Mouse (Mus musculus) liver, adult 2 months (tissue): ENCODE measurements around the gene Ebi3. TPM values are rescaled to one million over a fixed set of nuclear protein-coding genes. Genes with fewer than 3 reads are reported as not detected.
A peak's percentile ranks its signal among the peaks of the same experiment; 100 is the strongest.

Experiments used
- DNase-seq: peaks from one replicate; pipeline ENCODE4 v3.0.0-alpha.2; 2011; ENCODE audit warnings: low read depth, low spot score; ENCODE audit errors: extremely low read depth
- H3K27ac ChIP-seq: fragments of 200-500 bp; replicated peaks from 2 replicates; pipeline ENCODE4 v1.5.1; 2012; ENCODE audit warnings: low read depth, mild to moderate bottlenecking, control low read depth, inconsistent platforms, low read length; ENCODE audit not compliant: insufficient read depth
- H3K27me3 ChIP-seq: fragments of 200-500 bp; 2 replicates; pipeline ENCODE4 v1.6.1; 2012; ENCODE audit warnings: mild to moderate bottlenecking, moderate library complexity, low read length, inconsistent platforms; ENCODE audit not compliant: control insufficient read depth, insufficient read depth
- H3K36me3 ChIP-seq: fragments of 200-500 bp; 2 replicates; pipeline ENCODE4 v1.6.1; 2012; ENCODE audit warnings: low read length, inconsistent platforms; ENCODE audit not compliant: control insufficient read depth, insufficient read depth
- H3K4me1 ChIP-seq: fragments of 200-500 bp; 2 replicates; pipeline ENCODE4 v1.6.1; 2011; ENCODE audit warnings: low read length; ENCODE audit not compliant: control insufficient read depth, insufficient read depth
- H3K4me3 ChIP-seq: fragments of 200-500 bp; 2 replicates; pipeline ENCODE4 v1.5.1; 2011; ENCODE audit warnings: low read depth, mild to moderate bottlenecking, control low read depth, low read length, moderate library complexity; ENCODE audit not compliant: insufficient read depth
- H3K79me2 ChIP-seq: fragments of 200-500 bp; 2 replicates; pipeline ENCODE4 v1.6.1; 2012; ENCODE audit warnings: inconsistent platforms, mild to moderate bottlenecking, low read length, moderate library complexity; ENCODE audit not compliant: control insufficient read depth, insufficient read depth
- H3K9ac ChIP-seq: fragments of 200-500 bp; 2 replicates; pipeline ENCODE4 v1.6.1; 2012; ENCODE audit warnings: low read depth, mild to moderate bottlenecking, control low read depth, inconsistent platforms, low read length
- CTCF ChIP-seq: fragments of 200-500 bp; IDR thresholded peaks from 2 replicates; pipeline ENCODE4 v1.5.1; 2011; ENCODE audit warnings: low read depth, low read length, control low read depth
- POLR2A ChIP-seq: fragments of 200-500 bp; IDR thresholded peaks from 2 replicates; pipeline ENCODE4 v1.6.1; 2011; ENCODE audit warnings: low read length, control low read depth; ENCODE audit not compliant: insufficient read depth; ENCODE audit errors: extremely low read depth
- WGBS: fragments of 180-500 bp; shearing (Covaris S2); methylation state at CpG from one replicate; pipeline ENCODE4 v1.1.7; 2018; 5-methylcytosine and 5-hydroxymethylcytosine counted together
- polyA plus RNA-seq: library from polyadenylated mRNA; depleted of rRNA; stranded (reverse); fragments of >200 nt; gene quantifications from 2 replicates; pipeline ENCODE4 v1.2.3, GENCODE M21; 2012; rRNA removed
- total RNA-seq: library from RNA; depleted of rRNA; stranded (reverse); fragments of >200 nt; gene quantifications from 2 replicates; pipeline ENCODE4 v1.2.3, GENCODE M21; 2014; rRNA removed

The Ebi3 gene
- total RNA-seq (0.18 and 1.3 TPM in 2 replicates), polyA plus RNA-seq (0.61 and 2.3 TPM in 2 replicates)

DNA sequence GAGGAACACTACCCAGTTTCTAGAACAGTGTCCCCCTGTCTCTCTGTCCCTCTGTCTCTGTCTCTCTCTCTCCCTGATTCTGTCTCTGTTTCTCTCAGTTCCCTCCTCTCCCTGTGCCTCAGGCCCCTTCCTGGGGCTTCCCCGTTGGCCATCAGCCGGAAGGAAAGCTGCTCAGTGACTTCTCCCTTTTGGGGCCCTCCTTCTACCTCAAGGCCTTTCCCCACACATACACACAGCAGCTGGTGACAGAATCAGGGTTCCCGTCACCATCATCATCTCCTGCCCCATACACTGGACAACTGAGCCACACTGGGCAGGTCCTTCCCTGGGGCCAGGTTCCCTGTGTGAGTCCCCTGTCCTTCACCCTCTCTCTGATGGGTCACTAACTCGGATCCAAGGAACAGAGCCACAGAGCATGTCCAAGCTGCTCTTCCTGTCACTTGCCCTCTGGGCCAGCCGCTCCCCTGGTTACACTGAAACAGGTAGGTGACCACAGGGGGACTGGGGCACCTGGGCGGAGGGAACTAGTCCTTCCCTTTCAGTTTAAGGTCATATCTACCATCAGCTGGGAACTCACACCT, at the start of gene Ebi3:
Gene Ebi3, plus strand, starts transcription at position 194 of the 581 bp plus-strand sequence.
- DNase-seq = no peak
- H3K36me3 ChIP-seq = no peaks in the 10 kb centered on the region
- TF ChIP-seq POLR2A (no peak), CTCF (no peak)
- no peak within 1 kb of the TSS for H3K4me3 ChIP-seq
- H3K27me3 ChIP-seq = no peaks in the 10 kb centered on the region
- WGBS = 76% methylated on average over 6 of the region's 6 CpGs
- 0 out of 2 replicates have a peak within 1 kb of the TSS, but pooled peaks have one; percentile 4 for H3K27ac ChIP-seq
- 0 out of 2 replicates have a peak, but pooled peaks cover 2% of the 10 kb centered on the region for H3K4me1 ChIP-seq
- H3K79me2 ChIP-seq = no peaks in the 10 kb centered on the region
- no peak within 1 kb of the TSS for H3K9ac ChIP-seq

DNA sequence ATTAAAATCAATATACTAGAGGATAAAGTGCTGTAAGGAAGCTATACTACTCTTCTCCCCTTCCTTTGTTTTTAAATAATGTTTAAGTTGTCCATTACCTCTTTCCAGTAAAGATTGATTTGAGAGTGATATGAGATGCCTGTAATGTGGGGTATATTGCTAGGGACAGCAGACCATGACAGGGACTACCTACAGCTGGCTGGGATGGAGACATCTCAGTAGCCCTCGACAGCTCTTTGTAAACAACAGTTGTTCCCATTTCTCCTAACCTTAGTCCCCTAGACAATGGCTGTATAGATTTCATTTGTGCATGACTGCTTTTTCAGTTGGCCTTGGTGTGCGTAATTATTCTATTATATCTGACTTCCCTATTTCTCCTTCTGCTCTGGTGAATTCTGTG, 49.4 kb upstream of the Ebi3 start:
- Histone ChIP-seq H3K27me3 (no peaks in the 10 kb centered on the region), H3K36me3 (peaks cover 2% of the 10 kb centered on the region), H3K4me1 (no peaks in the 10 kb centered on the region), H3K27ac (no peak overlapping the region), H3K9ac (no peak overlapping the region), H3K79me2 (no peaks in the 10 kb centered on the region), H3K4me3 (no peak overlapping the region)
- no peak for DNase-seq
- TF ChIP-seq CTCF = no peak
- no peak for TF ChIP-seq POLR2A
- 37% methylated on average over 2 of the region's 2 CpGs for WGBS

DNA sequence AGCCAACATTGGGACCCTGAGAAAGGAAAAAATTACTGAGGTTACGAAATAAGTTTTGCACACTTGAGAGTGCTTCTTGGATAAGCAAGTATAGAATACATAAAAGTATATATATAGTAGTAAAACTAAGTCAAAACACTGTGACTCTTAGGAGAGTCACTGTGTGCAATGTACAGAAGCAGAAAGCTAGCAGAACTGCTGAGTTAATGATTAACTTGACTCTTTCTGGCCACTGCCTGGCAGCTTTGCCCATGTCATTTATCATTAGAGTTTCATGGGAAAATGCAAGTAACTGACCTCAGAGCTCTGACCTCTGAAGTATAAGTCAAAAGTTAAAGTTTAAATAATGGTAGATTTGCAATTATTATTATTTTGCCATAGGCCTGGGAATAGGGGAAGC, 48.8 kb upstream of the Ebi3 start:
- no peak overlapping the region for H3K4me3 ChIP-seq
- peak; percentile 90 for DNase-seq
- no peaks in the 10 kb centered on the region for H3K36me3 ChIP-seq
- no peaks in the 10 kb centered on the region for H3K27me3 ChIP-seq
- H3K9ac ChIP-seq = no peak overlapping the region
- H3K27ac ChIP-seq = no peak overlapping the region
- H3K79me2 ChIP-seq = no peaks in the 10 kb centered on the region
- H3K4me1 ChIP-seq = no peaks in the 10 kb centered on the region
- TF ChIP-seq POLR2A (no peak), CTCF (no peak)
- 37% methylated on average over 1 of the region's 1 CpGs for WGBS

DNA sequence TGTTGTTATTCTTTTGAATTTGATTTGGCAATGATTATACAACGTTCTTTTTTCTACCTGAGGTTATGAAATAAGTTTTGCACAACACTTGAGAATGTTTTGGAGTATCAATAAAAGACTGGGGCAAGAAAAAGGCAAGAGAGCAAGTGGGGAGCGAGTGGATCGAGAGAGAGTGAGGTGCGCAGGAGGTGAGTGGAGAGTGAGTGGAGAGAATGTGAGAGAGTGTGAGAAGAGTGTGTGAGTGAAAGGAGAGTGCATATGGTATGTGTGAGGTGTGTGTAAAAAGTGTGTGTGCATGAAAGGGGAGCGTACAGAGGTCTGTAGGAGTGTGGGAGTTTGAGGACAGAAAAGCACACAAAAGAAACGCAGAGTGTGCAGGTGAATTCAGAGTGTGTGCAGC, 48.3 kb upstream of the Ebi3 start:
- H3K27me3 ChIP-seq = no peaks in the 10 kb centered on the region
- no peaks in the 10 kb centered on the region for H3K4me1 ChIP-seq
- WGBS = 26% methylated on average over 6 of the region's 6 CpGs
- no peak for TF ChIP-seq CTCF
- TF ChIP-seq POLR2A = no peak
- no peak for DNase-seq
- H3K4me3 ChIP-seq = no peak overlapping the region; the same call in 1 of the 2 replicates
- no peaks in the 10 kb centered on the region for H3K36me3 ChIP-seq
- H3K27ac ChIP-seq = peak overlapping the region; percentile 66
- peak overlapping the region; percentile 10 for H3K9ac ChIP-seq
- H3K79me2 ChIP-seq = no peaks in the 10 kb centered on the region

DNA sequence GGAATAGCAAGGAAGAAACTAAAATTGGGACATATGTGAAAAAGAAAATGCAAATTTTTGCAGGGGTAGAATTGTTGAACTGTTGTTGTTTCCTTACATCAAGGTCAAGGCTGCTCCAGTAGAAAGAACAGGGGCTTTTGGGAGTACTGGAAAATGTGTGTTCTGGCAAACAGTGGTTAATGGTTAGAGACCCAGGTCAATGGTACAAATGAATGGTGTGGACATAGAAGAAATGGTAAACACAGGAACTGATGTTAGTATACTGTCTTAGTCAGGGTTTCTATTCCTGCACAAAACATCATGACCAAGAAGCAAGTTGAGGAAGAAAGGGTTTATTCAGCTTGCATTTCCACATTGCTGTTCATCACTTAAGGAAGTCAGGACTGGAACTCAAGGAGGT, 45.8 kb upstream of the Ebi3 start:
- no peaks in the 10 kb centered on the region for H3K79me2 ChIP-seq

DNA sequence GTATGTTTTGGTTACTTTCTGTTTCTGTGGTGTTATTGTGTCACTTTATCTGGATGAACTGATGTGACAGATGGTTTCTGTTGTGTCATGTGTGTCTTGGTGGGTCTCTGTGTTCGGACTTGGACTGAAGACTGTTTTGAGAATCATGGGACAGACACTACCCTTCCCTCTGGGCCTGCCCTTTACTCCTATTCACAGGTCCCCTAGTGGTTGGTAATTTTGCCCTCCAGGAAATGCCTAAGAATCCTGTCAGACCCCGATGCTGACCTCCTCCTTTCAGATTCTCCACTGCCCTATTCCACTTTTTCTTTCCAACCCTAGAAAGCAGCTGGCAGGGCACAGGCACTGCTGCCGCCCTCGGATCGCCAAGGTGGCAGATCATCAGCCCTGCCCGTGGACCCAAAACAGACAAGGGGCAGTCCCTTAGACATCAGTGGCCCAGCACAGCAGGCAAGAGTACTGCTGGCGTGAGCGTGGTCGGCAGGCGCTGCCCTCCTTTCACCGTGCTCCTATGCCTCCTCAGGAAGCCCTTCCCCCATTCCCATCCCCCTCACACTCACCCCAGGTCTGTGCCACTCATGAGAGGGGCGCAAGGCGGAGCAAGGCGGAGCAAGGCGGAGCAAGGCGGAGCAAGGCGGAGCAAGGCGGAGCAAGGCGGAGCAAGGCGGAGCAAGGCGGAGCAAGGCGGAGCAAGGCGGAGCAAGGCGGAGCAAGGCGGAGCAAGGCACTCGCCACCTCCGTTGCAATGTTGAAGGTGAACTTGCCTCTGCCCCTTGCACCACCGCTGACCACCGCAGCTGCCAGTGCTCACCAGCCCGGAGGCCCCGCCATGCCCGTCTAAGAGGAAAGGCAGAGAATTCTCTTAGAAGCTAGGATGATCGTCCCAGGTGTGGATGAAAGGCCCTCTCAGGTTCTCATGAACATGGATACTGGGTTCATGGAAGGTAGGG, 20.6 kb upstream of the Ebi3 start:
- no peaks in the 10 kb centered on the region for H3K79me2 ChIP-seq
- DNase-seq = peak; percentile 64
- H3K4me3 ChIP-seq = peak overlapping the region; percentile 71
- no peaks in the 10 kb centered on the region for H3K4me1 ChIP-seq
- WGBS = 1% methylated on average over 33 of the region's 33 CpGs
- no peaks in the 10 kb centered on the region for H3K36me3 ChIP-seq
- H3K9ac ChIP-seq = peak overlapping the region; percentile 61
- no peaks in the 10 kb centered on the region for H3K27me3 ChIP-seq
- no peak for TF ChIP-seq CTCF
- 0 out of 2 replicates have a peak, but pooled peaks have one; percentile 15 for TF ChIP-seq POLR2A
- H3K27ac ChIP-seq = peak overlapping the region; percentile 17

More for the DNA sequence above, 45.8 kb upstream of the Ebi3 start:
- Histone ChIP-seq H3K36me3 (no peaks in the 10 kb centered on the region), H3K4me1 (no peaks in the 10 kb centered on the region), H3K4me3 (no peak overlapping the region), H3K9ac (no peak overlapping the region), H3K27me3 (no peaks in the 10 kb centered on the region), H3K27ac (no peak overlapping the region)
- DNase-seq = no peak
- TF ChIP-seq CTCF = no peak
- no peak for TF ChIP-seq POLR2A
